Mouse (Mus musculus) brain, embryonic 14.5 days (tissue): ENCODE measurements at regions not wholly inside any gene's neighbourhood (a gene's known extent, or its start where the extent isn't known, plus 50 kb on each side); places are given as distances from the start of the nearest gene placed in this dataset.

Source experiments
- CTCF ChIP-seq: fragments of 200-500 bp; IDR thresholded peaks from 2 replicates; pipeline ENCODE4 v1.5.1; 2012; ENCODE audit warnings: inconsistent platforms, mild to moderate bottlenecking, moderate library complexity, borderline replicate concordance; ENCODE audit not compliant: insufficient read depth, insufficient read length; ENCODE audit errors: extremely low read depth
- POLR2A ChIP-seq: fragments of 200-500 bp; IDR thresholded peaks from 2 replicates; pipeline ENCODE4 v1.6.1; 2012; ENCODE audit warnings: mild to moderate bottlenecking, inconsistent platforms, borderline replicate concordance; ENCODE audit not compliant: poor library complexity, insufficient read depth, insufficient read length, severe bottlenecking; ENCODE audit errors: extremely low read depth

- TF ChIP-seq CTCF = no peak
- no peak for TF ChIP-seq POLR2A
Measured at GRCm38 (mm10) chr1:186513861-186514260, 191.9 kb downstream of the Tgfb2 start.
